Comparison of ENCODE assay signal across 27 mouse cellular contexts in genomic region chr1:35588939-35589338, GRCm38 (mm10).
DNase-seq lines count a peak whose midpoint lies in the region; ATAC-seq and TF ChIP-seq lines count a peak whose summit lies in the region.
"Had no signal": no experiment of that assay in that cellular context is flagged by ENCODE, and none has a peak within 500 bp of the region (broad histone marks: within the 10 kb centered on the region; RNA-seq: fewer than 3 reads in every experiment).

No protein-coding gene starts in this region.

- no peak overlapping the region for H3K9ac ChIP-seq in forebrain, embryonic 14.5 days (ENCODE audit: low read length)
- no peak overlapping the region for H3K9ac ChIP-seq in forebrain, embryonic 12.5 days
- H3K9ac ChIP-seq in hindbrain, postnatal 0 days (replicated peaks; ENCODE audit: low read length): no peak overlapping the region
- no peak overlapping the region for H3K9ac ChIP-seq in hindbrain, embryonic 14.5 days
- H3K9ac ChIP-seq in midbrain, postnatal 0 days (replicated peaks; ENCODE audit: low read length, poor library complexity, severe bottlenecking): no peak overlapping the region
- H3K9ac ChIP-seq in midbrain, embryonic 13.5 days (replicated peaks): no peak overlapping the region
- H3K9ac ChIP-seq: embryonic facial prominence, embryonic 12.5 days; embryonic facial prominence, embryonic 15.5 days; heart, embryonic 13.5 days; hindbrain, embryonic 15.5 days; intestine, embryonic 15.5 days had no signal

- TF ChIP-seq CTCF in hindbrain, postnatal 0 days (IDR thresholded peaks at IDR 0.05; ENCODE audit: low read depth): no peak
- TF ChIP-seq CTCF in midbrain, postnatal 0 days (IDR thresholded peaks at IDR 0.05): no peak

- 63% methylated on average over 3 of the region's 3 CpGs for WGBS in forebrain, embryonic 14.5 days
- WGBS in forebrain, embryonic 12.5 days: 72% methylated on average over 3 of the region's 3 CpGs
- WGBS in hindbrain, postnatal 0 days: 56% methylated on average over 3 of the region's 3 CpGs
- WGBS in hindbrain, embryonic 14.5 days: 67% methylated on average over 3 of the region's 3 CpGs
- WGBS in midbrain, postnatal 0 days: 69% methylated on average over 3 of the region's 3 CpGs
- 63% methylated on average over 3 of the region's 3 CpGs for WGBS in midbrain, embryonic 13.5 days

- no peak overlapping the region for H3K4me3 ChIP-seq in forebrain, embryonic 14.5 days (ENCODE audit: low read depth, low read length)
- no peak overlapping the region for H3K4me3 ChIP-seq in forebrain, embryonic 12.5 days (replicated peaks)
- H3K4me3 ChIP-seq in hindbrain, postnatal 0 days (ENCODE audit: low read length): no peak overlapping the region
- H3K4me3 ChIP-seq in hindbrain, embryonic 14.5 days (replicated peaks; ENCODE audit: low read length): no peak overlapping the region
- H3K4me3 ChIP-seq in midbrain, postnatal 0 days (ENCODE audit: low read depth, low read length): no peak overlapping the region
- no peak overlapping the region for H3K4me3 ChIP-seq in midbrain, embryonic 13.5 days (replicated peaks)
- H3K4me3 ChIP-seq: embryonic facial prominence, embryonic 12.5 days; embryonic facial prominence, embryonic 15.5 days; heart, adult 2 months; heart, embryonic 10.5 days; heart, embryonic 13.5 days; hindbrain, embryonic 15.5 days; intestine, embryonic 15.5 days had no signal

- H3K36me3 ChIP-seq in forebrain, embryonic 14.5 days (ENCODE audit: control insufficient read depth, insufficient read depth, low read length): no peaks in the 10 kb centered on the region
- H3K36me3 ChIP-seq in forebrain, embryonic 12.5 days (replicated peaks): no peaks in the 10 kb centered on the region
- H3K36me3 ChIP-seq in hindbrain, postnatal 0 days (ENCODE audit: insufficient read depth, low read length): no peaks in the 10 kb centered on the region
- no peaks in the 10 kb centered on the region for H3K36me3 ChIP-seq in hindbrain, embryonic 14.5 days (replicated peaks; ENCODE audit: control insufficient read depth, insufficient read depth)
- no peaks in the 10 kb centered on the region for H3K36me3 ChIP-seq in midbrain, postnatal 0 days (ENCODE audit: insufficient read depth, low read length)
- H3K36me3 ChIP-seq in midbrain, embryonic 13.5 days: no peaks in the 10 kb centered on the region
- H3K36me3 ChIP-seq: embryonic facial prominence, embryonic 12.5 days; embryonic facial prominence, embryonic 15.5 days; G1E; heart, embryonic 10.5 days; heart, embryonic 13.5 days; hindbrain, embryonic 15.5 days; intestine, embryonic 15.5 days had no signal

- H3K27me3 ChIP-seq in forebrain, embryonic 14.5 days (replicated peaks; ENCODE audit: control insufficient read depth, insufficient read depth, low read length): no peaks in the 10 kb centered on the region
- no peaks in the 10 kb centered on the region for H3K27me3 ChIP-seq in forebrain, embryonic 12.5 days
- no peaks in the 10 kb centered on the region for H3K27me3 ChIP-seq in hindbrain, postnatal 0 days (ENCODE audit: insufficient read depth, low read length)
- no peaks in the 10 kb centered on the region for H3K27me3 ChIP-seq in hindbrain, embryonic 14.5 days (ENCODE audit: control insufficient read depth, insufficient read depth, low read length)
- H3K27me3 ChIP-seq in midbrain, postnatal 0 days (ENCODE audit: insufficient read depth, low read length): no peaks in the 10 kb centered on the region
- no peaks in the 10 kb centered on the region for H3K27me3 ChIP-seq in midbrain, embryonic 13.5 days
- H3K27me3 ChIP-seq: CH12.LX; embryonic facial prominence, embryonic 12.5 days; embryonic facial prominence, embryonic 15.5 days; heart, embryonic 13.5 days; hindbrain, embryonic 15.5 days; intestine, embryonic 15.5 days; Patski had no signal

- no peak for ATAC-seq in forebrain, embryonic 14.5 days
- no peak for ATAC-seq in forebrain, embryonic 12.5 days (ENCODE audit: low FRiP score)
- ATAC-seq in hindbrain, postnatal 0 days: no peak
- no peak for ATAC-seq in hindbrain, embryonic 14.5 days (ENCODE audit: low FRiP score)
- ATAC-seq in midbrain, postnatal 0 days (ENCODE audit: low FRiP score): no peak
- no peak for ATAC-seq in midbrain, embryonic 13.5 days
- ATAC-seq: intestine, embryonic 15.5 days; Patski had no signal

- no peaks in the 10 kb centered on the region for H3K9me3 ChIP-seq in forebrain, embryonic 14.5 days (replicated peaks; ENCODE audit: control insufficient read depth, low read length)
- no peaks in the 10 kb centered on the region for H3K9me3 ChIP-seq in forebrain, embryonic 12.5 days
- no peaks in the 10 kb centered on the region for H3K9me3 ChIP-seq in hindbrain, postnatal 0 days (ENCODE audit: low read length)
- H3K9me3 ChIP-seq in hindbrain, embryonic 14.5 days (ENCODE audit: control insufficient read depth, low read length): no peaks in the 10 kb centered on the region
- no peaks in the 10 kb centered on the region for H3K9me3 ChIP-seq in midbrain, postnatal 0 days (ENCODE audit: low read length)
- no peaks in the 10 kb centered on the region for H3K9me3 ChIP-seq in midbrain, embryonic 13.5 days
- H3K9me3 ChIP-seq: embryonic facial prominence, embryonic 12.5 days; embryonic facial prominence, embryonic 15.5 days; G1E; heart, embryonic 10.5 days; hindbrain, embryonic 15.5 days; intestine, embryonic 15.5 days had no signal

- no peaks in the 10 kb centered on the region; the same call in 1 of the 2 replicates for H3K4me1 ChIP-seq in forebrain, embryonic 14.5 days (ENCODE audit: control insufficient read depth, insufficient read depth, low read length)
- H3K4me1 ChIP-seq in forebrain, embryonic 12.5 days: no peaks in the 10 kb centered on the region; the same call in 1 of the 2 replicates
- H3K4me1 ChIP-seq in hindbrain, postnatal 0 days (ENCODE audit: insufficient read depth, low read length): no peaks in the 10 kb centered on the region
- peaks cover 10% of the 10 kb centered on the region; the same call in 1 of the 2 replicates for H3K4me1 ChIP-seq in hindbrain, embryonic 14.5 days (replicated peaks; ENCODE audit: control insufficient read depth, insufficient read depth, low read length)
- no peaks in the 10 kb centered on the region; the same call in 1 of the 2 replicates for H3K4me1 ChIP-seq in midbrain, postnatal 0 days (ENCODE audit: insufficient read depth, low read length)
- H3K4me1 ChIP-seq in midbrain, embryonic 13.5 days (replicated peaks): peaks cover 11% of the 10 kb centered on the region
- H3K4me1 ChIP-seq: embryonic facial prominence, embryonic 12.5 days; embryonic facial prominence, embryonic 15.5 days; heart, embryonic 10.5 days; intestine, embryonic 15.5 days had no signal

- DNase-seq in forebrain, embryonic 14.5 days (ENCODE audit: low spot score): peak; percentile 21
- DNase-seq in hindbrain, postnatal 0 days (ENCODE audit: low spot score): peak; percentile 35
- no peak for DNase-seq in hindbrain, embryonic 14.5 days (ENCODE audit: low spot score)
- DNase-seq in midbrain, postnatal 0 days (ENCODE audit: low spot score): peak; percentile 37
- no peak for DNase-seq in adrenal gland, postnatal 36 days
- DNase-seq: adrenal gland, postnatal 10 days; B cell, adult 2 months; cerebellum, adult 11 months; cerebellum, adult 9-11 months; cerebellum, postnatal 25 days; gastrocnemius, postnatal 10 days; gastrocnemius, postnatal 36 days; heart, adult 2 months; heart, postnatal 14 days; heart, postnatal 4 days; kidney, adult 11 months had no signal

- no peak overlapping the region for H3K4me2 ChIP-seq in forebrain, embryonic 14.5 days (ENCODE audit: low read length)
- no peak overlapping the region for H3K4me2 ChIP-seq in forebrain, embryonic 12.5 days
- H3K4me2 ChIP-seq in hindbrain, postnatal 0 days (ENCODE audit: low read depth, low read length): no peak overlapping the region
- H3K4me2 ChIP-seq in hindbrain, embryonic 14.5 days (replicated peaks): no peak overlapping the region
- no peak overlapping the region for H3K4me2 ChIP-seq in midbrain, postnatal 0 days (ENCODE audit: low read depth, low read length, poor library complexity, severe bottlenecking)
- H3K4me2 ChIP-seq in midbrain, embryonic 13.5 days (replicated peaks): no peak overlapping the region
- H3K4me2 ChIP-seq: embryonic facial prominence, embryonic 12.5 days; embryonic facial prominence, embryonic 15.5 days; heart, embryonic 13.5 days; hindbrain, embryonic 15.5 days; intestine, embryonic 15.5 days had no signal

- no peak overlapping the region for H3K27ac ChIP-seq in forebrain, embryonic 14.5 days (ENCODE audit: low read depth, low read length)
- no peak overlapping the region for H3K27ac ChIP-seq in forebrain, embryonic 12.5 days
- H3K27ac ChIP-seq in hindbrain, postnatal 0 days: no peak overlapping the region
- H3K27ac ChIP-seq in hindbrain, embryonic 14.5 days: no peak overlapping the region
- no peak overlapping the region for H3K27ac ChIP-seq in midbrain, postnatal 0 days (ENCODE audit: low read depth, low read length)
- no peak overlapping the region for H3K27ac ChIP-seq in midbrain, embryonic 13.5 days
- H3K27ac ChIP-seq: embryonic facial prominence, embryonic 12.5 days; embryonic facial prominence, embryonic 15.5 days; heart, adult 2 months; heart, embryonic 10.5 days; heart, embryonic 13.5 days; hindbrain, embryonic 15.5 days; intestine, embryonic 15.5 days had no signal

Comparison
In these comparisons a context has a peak if more than half of its experiments do, and no peak if none do; other contexts are left out.
1. DNase-seq: peak in forebrain, embryonic 14.5 days (single experiment), hindbrain, postnatal 0 days (single experiment) and midbrain, postnatal 0 days (single experiment); none in hindbrain, embryonic 14.5 days (single experiment) and adrenal gland, postnatal 36 days (0 of 2).